Mouse (Mus musculus) limb, embryonic 12.5 days (tissue): Measurements from ENCODE around the gene Glt1d1. TPM values are rescaled to one million over a fixed set of nuclear protein-coding genes. Genes with fewer than 3 reads are reported as not detected.

Experiments
- ATAC-seq: fragments of 200-750 bp; cut with Nextera tagmentation; 2 replicates; pipeline ENCODE4 v1.8.0; 2017; ENCODE audit warnings: low read depth, moderate TSS enrichment; ENCODE audit not compliant: insufficient number of reproducible peaks, insufficient read depth, low FRiP score, low TSS enrichment
- H3K27ac ChIP-seq: fragments of 300-500 bp; sonication (generic); 2 replicates; pipeline ENCODE4 v1.5.1; 2016; ENCODE audit warnings: mild to moderate bottlenecking, moderate library complexity
- H3K27me3 ChIP-seq: fragments of 300-500 bp; sonication (generic); 2 replicates; pipeline ENCODE4 v1.6.1; 2016; ENCODE audit warnings: mild to moderate bottlenecking, moderate library complexity
- H3K36me3 ChIP-seq: fragments of 300-500 bp; sonication (generic); 2 replicates; pipeline ENCODE4 v1.6.1; 2016; ENCODE audit warnings: mild to moderate bottlenecking, moderate library complexity
- H3K4me1 ChIP-seq: fragments of 300-500 bp; sonication (generic); replicated peaks from 2 replicates; pipeline ENCODE4 v1.6.1; 2016
- H3K4me2 ChIP-seq: fragments of 300-500 bp; sonication (generic); 2 replicates; pipeline ENCODE4 v1.6.1; 2016; ENCODE audit warnings: mild to moderate bottlenecking, moderate library complexity
- H3K4me3 ChIP-seq: fragments of 300-500 bp; sonication (generic); replicated peaks from 2 replicates; pipeline ENCODE4 v1.5.1; 2016; ENCODE audit warnings: mild to moderate bottlenecking
- H3K9ac ChIP-seq: fragments of 300-500 bp; sonication (generic); replicated peaks from 2 replicates; pipeline ENCODE4 v1.6.1; 2016; ENCODE audit warnings: mild to moderate bottlenecking, moderate library complexity
- H3K9me3 ChIP-seq: fragments of 300-500 bp; sonication (generic); 2 replicates; pipeline ENCODE4 v1.6.1; 2016; ENCODE audit warnings: mild to moderate bottlenecking, moderate library complexity
- WGBS: fragments of 180-500 bp; shearing (Covaris S2); methylation state at CpG from one replicate; pipeline ENCODE4 v1.1.7; 2016; 5-methylcytosine and 5-hydroxymethylcytosine counted together
- polyA plus RNA-seq: library from polyadenylated mRNA; unstranded; fragments of >200 nt; fragmentation: Nextera tagmentation; extraction: Ambion mirVana; gene quantifications from 2 replicates; pipeline ENCODE4 v1.2.1, GENCODE M21; 2016

The Glt1d1 gene
- polyA plus RNA-seq, result 0.98 and 1.2 TPM in 2 replicates

- Histone ChIP-seq H3K4me1 (peaks cover 11% of the 10 kb centered on the region; the same call in 1 of the 2 replicates), H3K27ac (no peak within 1 kb of the TSS), H3K27me3 (peaks cover 34% of the 10 kb centered on the region), H3K36me3 (no peaks in the 10 kb centered on the region), H3K4me2 (peak within 1 kb of the TSS; percentile 96), H3K9ac (peak within 1 kb of the TSS; percentile 64), H3K4me3 (peak within 1 kb of the TSS; percentile 58), H3K9me3 (no peaks in the 10 kb centered on the region)
- WGBS, result under 1% methylated on average over 61 of the region's 62 CpGs
- peak; percentile 65 for ATAC-seq
Measured at GRCm38 (mm10) chr5:127632167-127633145, at the start of gene Glt1d1, which contains the start of gene Slc15a4. Glt1d1 (plus strand) TSS chr5:127632262. Slc15a4 (minus strand) TSS chr5:127632897.

- Histone ChIP-seq H3K36me3 (no peaks in the 10 kb centered on the region), H3K4me1 (no peaks in the 10 kb centered on the region), H3K9ac (no peak overlapping the region), H3K27ac (no peak overlapping the region), H3K27me3 (no peaks in the 10 kb centered on the region), H3K9me3 (no peaks in the 10 kb centered on the region), H3K4me2 (no peak overlapping the region), H3K4me3 (no peak overlapping the region)
- ATAC-seq, result no peak
- WGBS, result 81% methylated on average over 8 of the region's 8 CpGs
Measured at GRCm38 (mm10) chr5:127583658-127584057, 48.4 kb upstream of the Glt1d1 start.

GRCm38 (mm10) chr5:127587854-127588253, 44.2 kb upstream of the Glt1d1 start:
- no peaks in the 10 kb centered on the region for H3K4me1 ChIP-seq
- H3K27me3 ChIP-seq, result no peaks in the 10 kb centered on the region
- ATAC-seq, result no peak
- no peak overlapping the region for H3K4me2 ChIP-seq
- WGBS, result 53% methylated on average over 6 of the region's 6 CpGs
- no peak overlapping the region for H3K4me3 ChIP-seq
- H3K9ac ChIP-seq, result no peak overlapping the region
- peaks cover 20% of the 10 kb centered on the region for H3K36me3 ChIP-seq
- no peaks in the 10 kb centered on the region for H3K9me3 ChIP-seq
- H3K27ac ChIP-seq, result no peak overlapping the region

- no peaks in the 10 kb centered on the region for H3K27me3 ChIP-seq
- no peak overlapping the region for H3K4me2 ChIP-seq
- H3K27ac ChIP-seq, result no peak overlapping the region
- no peaks in the 10 kb centered on the region for H3K4me1 ChIP-seq
- 68% methylated on average over 5 of the region's 5 CpGs for WGBS
- H3K9ac ChIP-seq, result no peak overlapping the region
- H3K4me3 ChIP-seq, result no peak overlapping the region
- H3K9me3 ChIP-seq, result no peaks in the 10 kb centered on the region
- no peak for ATAC-seq
- H3K36me3 ChIP-seq, result peaks cover 65% of the 10 kb centered on the region
Measured at GRCm38 (mm10) chr5:127592406-127592805, 39.7 kb upstream of the Glt1d1 start.

- Histone ChIP-seq H3K4me2 (no peak overlapping the region), H3K9me3 (no peaks in the 10 kb centered on the region), H3K27me3 (no peaks in the 10 kb centered on the region), H3K4me1 (no peaks in the 10 kb centered on the region), H3K4me3 (no peak overlapping the region), H3K36me3 (peaks cover 69% of the 10 kb centered on the region), H3K27ac (no peak overlapping the region), H3K9ac (no peak overlapping the region)
- no peak for ATAC-seq
- WGBS, result 78% methylated on average over 6 of the region's 6 CpGs
Measured at GRCm38 (mm10) chr5:127592854-127593253, 39.2 kb upstream of the Glt1d1 start.

GRCm38 (mm10) chr5:127595676-127596075, 36.4 kb upstream of the Glt1d1 start:
- H3K9ac ChIP-seq, result no peak overlapping the region
- no peaks in the 10 kb centered on the region for H3K9me3 ChIP-seq
- no peaks in the 10 kb centered on the region for H3K4me1 ChIP-seq
- no peak for ATAC-seq
- no peaks in the 10 kb centered on the region for H3K27me3 ChIP-seq
- no peak overlapping the region for H3K4me3 ChIP-seq
- no peak overlapping the region for H3K27ac ChIP-seq
- 92% methylated on average over 3 of the region's 3 CpGs for WGBS
- H3K36me3 ChIP-seq, result peaks cover 91% of the 10 kb centered on the region
- no peak overlapping the region for H3K4me2 ChIP-seq

GRCm38 (mm10) chr5:127596862-127597261, 35.2 kb upstream of the Glt1d1 start:
- Histone ChIP-seq H3K4me3 (no peak overlapping the region), H3K4me1 (no peaks in the 10 kb centered on the region), H3K4me2 (no peak overlapping the region), H3K36me3 (peaks cover 97% of the 10 kb centered on the region), H3K27ac (no peak overlapping the region), H3K9me3 (no peaks in the 10 kb centered on the region), H3K27me3 (no peaks in the 10 kb centered on the region), H3K9ac (no peak overlapping the region)
- WGBS, result 87% methylated on average over 7 of the region's 7 CpGs
- ATAC-seq, result no peak

- WGBS, result 95% methylated on average over 5 of the region's 5 CpGs
Measured at GRCm38 (mm10) chr5:127602996-127603395, 29.1 kb upstream of the Glt1d1 start.

GRCm38 (mm10) chr5:127607507-127607906, 24.6 kb upstream of the Glt1d1 start:
- Histone ChIP-seq H3K4me3 (no peak overlapping the region), H3K27ac (no peak overlapping the region), H3K9ac (no peak overlapping the region), H3K36me3 (peaks cover 62% of the 10 kb centered on the region), H3K4me2 (no peak overlapping the region), H3K4me1 (0 out of 2 replicates have a peak, but pooled peaks cover 7% of the 10 kb centered on the region), H3K27me3 (no peaks in the 10 kb centered on the region), H3K9me3 (no peaks in the 10 kb centered on the region)
- 88% methylated on average over 2 of the region's 2 CpGs for WGBS
- ATAC-seq, result no peak

More at GRCm38 (mm10) chr5:127602996-127603395, 29.1 kb upstream of the Glt1d1 start:
- H3K4me2 ChIP-seq, result no peak overlapping the region
- peaks cover 100% of the 10 kb centered on the region for H3K36me3 ChIP-seq
- no peak overlapping the region for H3K4me3 ChIP-seq
- ATAC-seq, result no peak
- no peaks in the 10 kb centered on the region for H3K9me3 ChIP-seq
- H3K27me3 ChIP-seq, result no peaks in the 10 kb centered on the region
- no peak overlapping the region for H3K9ac ChIP-seq
- no peak overlapping the region for H3K27ac ChIP-seq
- H3K4me1 ChIP-seq, result no peaks in the 10 kb centered on the region

GRCm38 (mm10) chr5:127609191-127609714, 22.8 kb upstream of the Glt1d1 start:
- 84% methylated on average over 7 of the region's 7 CpGs for WGBS
- Histone ChIP-seq H3K27ac (no peak overlapping the region), H3K9ac (no peak overlapping the region), H3K4me2 (no peak overlapping the region), H3K36me3 (peaks cover 45% of the 10 kb centered on the region), H3K4me1 (0 out of 2 replicates have a peak, but pooled peaks cover 7% of the 10 kb centered on the region), H3K4me3 (no peak overlapping the region), H3K9me3 (no peaks in the 10 kb centered on the region), H3K27me3 (no peaks in the 10 kb centered on the region)
- ATAC-seq, result no peak

GRCm38 (mm10) chr5:127610787-127611509, 21.1 kb upstream of the Glt1d1 start:
- Histone ChIP-seq H3K4me2 (no peak overlapping the region), H3K27ac (no peak overlapping the region), H3K27me3 (no peaks in the 10 kb centered on the region), H3K36me3 (peaks cover 28% of the 10 kb centered on the region), H3K4me1 (peaks cover 20% of the 10 kb centered on the region), H3K9ac (no peak overlapping the region), H3K9me3 (no peaks in the 10 kb centered on the region), H3K4me3 (no peak overlapping the region)
- WGBS, result 72% methylated on average over 6 of the region's 6 CpGs
- no peak for ATAC-seq
